Mouse (Mus musculus) cerebellum, adult (tissue): Measurements from ENCODE around the gene Urgcp.
A peak's percentile ranks its signal among the peaks of the same experiment; 100 is the strongest.

Experiments used
- ATAC-seq: cut with Nextera tagmentation; 2 replicates; pipeline ENCODE4 v1.9.2; 2017; ENCODE audit warnings: mild to moderate bottlenecking, moderate library complexity, mixed read lengths; ENCODE audit not compliant: insufficient number of reproducible peaks, low FRiP score, low TSS enrichment

The Urgcp gene

DNA sequence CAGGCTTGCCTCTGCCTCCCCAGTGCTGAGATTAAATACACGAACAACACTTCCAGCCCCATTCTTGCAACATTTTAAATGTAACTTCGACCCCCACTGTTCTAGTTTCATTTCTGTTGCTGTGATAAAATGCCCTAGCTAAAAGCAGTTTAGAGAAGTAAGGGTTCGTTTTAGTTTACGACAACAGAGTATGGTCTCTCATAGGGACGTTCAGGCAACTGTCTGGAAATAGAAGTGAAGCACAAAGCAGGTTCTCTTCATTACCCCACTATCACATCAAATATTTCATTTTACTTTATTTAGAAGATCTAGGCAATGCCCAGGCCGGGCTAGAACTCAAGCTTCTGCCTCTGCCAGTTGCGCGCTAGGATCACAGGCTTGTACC, 25.5 kb upstream of the Urgcp start:
- no peak for ATAC-seq

DNA sequence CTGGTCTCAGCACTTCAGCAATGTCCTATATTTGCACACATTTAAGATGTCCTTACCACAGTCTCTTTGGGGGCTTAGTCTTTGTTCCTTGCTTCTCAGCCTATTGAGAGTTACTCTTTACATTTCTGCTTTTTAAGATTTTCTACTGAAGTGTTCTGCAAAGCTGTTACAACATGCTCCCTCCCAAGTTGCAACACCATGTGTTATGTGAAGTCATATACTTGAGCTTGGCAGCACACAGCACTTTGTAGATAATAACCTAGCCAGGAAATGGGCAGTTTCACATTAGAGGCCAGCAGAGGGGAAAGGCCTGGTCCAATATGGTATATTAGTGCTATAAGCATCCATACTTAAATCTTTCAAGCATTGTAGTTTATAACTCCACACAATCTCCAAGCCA, 23.6 kb upstream of the Urgcp start:
- no peak for ATAC-seq

DNA sequence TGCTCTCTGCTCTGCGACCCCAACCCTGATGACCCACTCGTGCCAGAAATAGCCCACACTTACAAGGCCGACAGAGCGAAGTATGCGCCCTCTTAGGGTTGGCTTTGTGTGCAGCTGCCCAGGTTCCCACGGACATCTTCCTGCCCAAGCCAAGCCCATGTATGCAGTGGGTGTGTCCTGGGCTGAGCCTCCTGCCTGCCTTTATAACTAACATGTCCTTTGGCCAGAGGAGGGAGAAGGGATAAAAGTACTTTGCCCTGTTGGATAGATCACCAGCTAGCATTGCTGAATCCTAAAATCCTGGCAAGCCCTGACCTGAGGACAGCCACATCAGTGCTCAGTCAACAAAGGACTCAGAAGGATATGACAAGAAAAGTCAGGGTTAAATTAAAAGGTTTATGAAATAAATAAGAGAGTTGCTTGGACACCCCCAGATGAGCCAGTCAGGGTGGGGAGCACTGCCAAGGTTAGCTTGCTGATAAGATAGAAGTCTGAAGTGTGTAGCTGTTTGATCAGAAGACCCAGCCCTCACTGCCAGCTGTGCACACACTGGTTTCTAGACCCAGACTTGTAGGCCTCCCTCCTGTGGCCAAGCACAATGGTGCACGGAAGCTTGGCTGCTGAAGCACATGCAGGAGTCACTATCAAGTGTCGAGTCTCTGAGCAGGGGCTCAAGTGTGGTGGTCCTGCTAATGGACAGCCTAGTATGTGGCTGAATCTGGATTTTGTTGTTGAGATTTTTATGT, 20.2 kb upstream of the Urgcp start:
- ATAC-seq, result no peak

DNA sequence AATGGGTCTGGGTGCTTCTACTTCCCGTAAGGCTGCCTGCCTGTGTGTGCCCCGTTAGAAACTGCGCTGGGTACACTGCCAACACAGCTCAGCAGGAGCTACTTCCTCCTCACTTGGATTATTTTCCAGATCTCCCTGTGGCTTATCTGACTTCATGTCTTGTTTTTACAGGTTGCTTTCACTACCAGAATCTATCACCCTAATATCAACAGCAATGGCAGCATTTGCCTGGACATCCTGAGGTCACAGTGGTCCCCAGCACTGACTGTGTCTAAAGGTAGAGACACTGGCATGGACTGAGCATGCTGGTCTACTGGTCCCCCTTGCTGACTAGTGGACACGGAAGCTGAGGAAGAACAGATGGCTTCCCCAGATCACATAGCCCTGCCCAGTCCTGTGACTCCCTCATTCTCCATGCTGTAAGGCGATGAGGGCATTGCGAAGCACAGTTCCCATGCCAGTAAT, 17.9 kb upstream of the Urgcp start:
- ATAC-seq, result peak; percentile 87

DNA sequence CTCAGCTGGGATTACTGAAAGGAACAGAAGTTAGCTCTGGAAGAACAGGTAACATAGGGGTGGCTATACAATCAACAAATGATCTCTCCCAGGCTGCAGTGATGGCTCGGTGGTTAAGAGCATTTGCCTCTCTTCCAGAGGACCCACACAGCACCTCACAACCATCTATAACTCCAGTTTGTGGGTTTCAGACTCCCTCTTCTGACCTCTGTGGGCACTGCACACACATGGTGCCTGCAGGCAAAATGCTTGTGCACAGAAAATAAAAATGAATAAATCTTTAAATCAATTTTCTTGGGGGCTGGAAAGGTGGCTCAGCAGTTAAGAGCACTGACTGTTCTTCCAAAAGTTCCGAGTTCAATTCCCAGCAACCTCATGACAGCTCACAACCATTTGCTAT, 16.3 kb upstream of the Urgcp start:
- no peak for ATAC-seq

DNA sequence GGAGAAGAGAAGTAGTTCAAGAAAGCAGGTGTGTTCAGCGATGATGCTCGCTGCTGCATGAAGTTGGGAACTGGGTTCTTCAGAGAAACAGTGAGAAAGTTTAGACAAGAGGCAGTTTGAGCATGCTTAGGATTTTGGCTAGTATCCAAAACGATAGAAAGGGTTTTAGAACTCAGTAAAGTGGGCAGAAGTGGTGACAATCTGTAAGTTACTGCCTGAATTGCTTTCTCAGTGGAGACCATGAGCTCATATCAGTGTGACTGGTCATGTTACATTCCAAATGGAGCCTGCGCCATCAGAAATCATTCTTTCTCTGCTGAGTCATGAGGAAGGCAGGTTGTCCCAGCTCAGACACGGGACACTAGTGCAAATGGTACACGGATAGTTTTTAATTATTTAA, 3.8 kb upstream of the Urgcp start:
- no peak for ATAC-seq

DNA sequence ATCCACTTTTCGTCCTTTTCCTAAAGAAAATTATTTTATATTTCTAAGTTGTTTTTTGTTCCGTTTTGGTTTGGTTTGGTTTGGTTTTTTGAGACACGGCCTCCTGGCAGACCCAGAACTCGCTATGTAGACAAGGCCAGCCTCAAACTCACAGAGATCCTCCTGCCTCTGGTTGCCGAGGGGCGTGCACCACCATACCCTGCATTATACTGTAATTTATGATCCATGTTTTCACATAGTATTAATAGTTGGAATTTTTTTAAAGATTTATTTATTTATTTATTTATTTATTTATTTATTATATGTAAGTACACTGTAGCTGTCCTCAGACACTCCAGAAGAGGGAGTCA, 432 bp upstream of the Urgcp start:
- ATAC-seq, result no peak

DNA sequence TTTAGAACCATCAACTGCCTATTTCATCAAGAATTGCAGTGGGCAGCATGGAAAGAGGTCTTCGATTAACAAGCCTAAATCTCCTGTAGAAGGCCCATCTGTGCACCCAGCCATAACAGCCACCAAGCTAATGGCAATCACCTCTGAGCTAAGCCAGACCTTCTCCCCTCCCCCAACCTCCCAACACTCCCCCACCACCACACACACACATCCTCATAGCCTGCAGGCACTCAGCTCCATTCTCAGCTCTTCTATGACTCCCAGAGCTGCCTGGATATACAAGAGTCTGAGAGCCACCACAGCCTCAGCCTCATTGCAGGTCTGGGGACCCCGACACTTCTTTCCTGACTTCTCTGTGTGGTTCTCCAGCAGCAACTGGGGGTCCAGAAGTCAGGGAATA, 8.4 kb downstream of the Urgcp start:
- ATAC-seq, result no peak

DNA sequence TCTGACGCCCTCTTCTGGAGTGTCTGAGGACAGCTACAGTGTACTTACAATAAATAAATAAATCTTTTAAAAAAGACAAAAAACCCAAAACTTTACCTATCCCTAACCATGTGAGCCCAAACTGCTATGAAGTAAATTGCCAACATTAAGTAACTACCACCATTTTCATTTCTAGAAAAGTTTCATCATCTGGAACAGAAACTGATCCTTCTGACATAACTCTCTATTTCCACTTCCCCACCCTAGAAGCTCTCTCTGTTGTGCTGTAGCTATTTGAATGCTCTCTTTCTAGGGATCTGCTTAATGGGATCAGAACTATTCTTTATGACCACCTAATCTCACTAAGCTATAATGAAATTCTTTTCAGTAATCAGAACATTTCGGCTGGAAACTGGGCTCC, 17.2 kb downstream of the Urgcp start:
- no peak for ATAC-seq

DNA sequence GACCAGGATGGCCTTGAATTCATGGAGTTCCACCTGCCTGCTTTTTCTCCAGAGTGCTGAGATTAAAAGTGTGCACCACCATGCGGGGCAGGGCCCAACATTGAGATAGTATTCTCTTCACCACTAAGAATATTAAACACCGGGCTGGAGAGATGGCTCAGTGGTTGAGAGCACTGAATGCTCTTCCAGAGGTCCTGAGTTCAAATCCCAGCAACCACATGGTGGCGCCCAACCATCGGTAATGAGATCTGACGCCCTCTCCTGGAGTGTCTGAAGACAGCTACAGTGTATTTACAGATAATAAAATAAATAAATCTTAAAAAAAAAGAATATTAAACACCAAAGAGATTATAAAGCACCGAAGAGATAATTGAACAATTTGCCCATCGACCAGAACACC, 20.1 kb downstream of the Urgcp start:
- no peak for ATAC-seq

DNA sequence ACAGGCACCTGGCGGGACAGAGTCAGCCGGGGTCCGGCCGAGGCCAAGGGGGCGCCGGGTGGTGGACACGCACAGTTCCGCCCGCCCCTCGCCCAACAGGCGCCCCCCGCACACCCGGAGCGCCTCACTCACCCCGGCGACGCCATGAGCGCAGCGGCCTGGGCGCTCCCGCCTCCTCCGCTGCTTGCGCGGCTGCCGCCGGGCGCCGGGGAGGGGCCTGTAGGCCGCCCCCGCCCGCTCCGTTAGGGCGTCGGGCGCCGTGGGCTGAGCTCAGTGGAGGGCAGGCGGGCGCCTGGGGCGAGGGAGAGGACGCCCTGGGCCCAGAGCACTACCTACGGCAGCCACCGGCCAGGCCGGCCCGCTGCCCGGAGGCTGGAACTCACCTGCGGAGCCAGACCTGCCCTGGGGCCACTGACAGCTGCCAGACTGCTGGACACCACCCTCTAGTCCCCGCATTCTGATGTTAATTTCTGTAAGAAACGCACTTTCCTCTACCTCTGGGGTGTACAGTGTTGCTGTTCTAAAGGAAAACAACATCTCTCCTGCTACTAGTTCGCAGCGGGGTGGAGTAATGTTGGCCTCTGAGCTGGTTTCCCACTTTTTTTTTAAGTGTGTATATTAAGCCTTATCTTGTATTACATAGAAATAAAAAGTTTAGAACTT, 21.1 kb downstream of the Urgcp start:
- peak; percentile 90 for ATAC-seq

DNA sequence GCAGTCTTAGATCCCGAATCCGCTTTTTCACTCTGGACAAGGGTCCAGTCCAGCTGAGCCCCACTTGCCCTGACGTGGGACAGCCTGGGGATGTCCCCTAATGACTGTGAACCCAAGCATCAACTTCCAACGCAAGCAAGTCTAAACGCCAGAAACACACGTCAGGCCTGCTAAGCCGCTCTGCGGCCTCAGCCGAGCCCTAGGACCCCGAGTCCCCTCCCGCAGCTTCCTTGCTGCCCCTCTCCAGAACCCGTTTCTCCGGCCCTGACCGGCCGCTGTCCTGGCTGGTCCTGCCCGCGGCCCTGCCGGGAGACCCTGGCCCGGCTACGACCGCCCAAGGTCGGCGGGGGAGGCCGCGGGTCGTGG, 21.6 kb downstream of the Urgcp start:
- 0 out of 2 replicates have a peak, but pooled peaks have one; percentile 36 for ATAC-seq

DNA sequence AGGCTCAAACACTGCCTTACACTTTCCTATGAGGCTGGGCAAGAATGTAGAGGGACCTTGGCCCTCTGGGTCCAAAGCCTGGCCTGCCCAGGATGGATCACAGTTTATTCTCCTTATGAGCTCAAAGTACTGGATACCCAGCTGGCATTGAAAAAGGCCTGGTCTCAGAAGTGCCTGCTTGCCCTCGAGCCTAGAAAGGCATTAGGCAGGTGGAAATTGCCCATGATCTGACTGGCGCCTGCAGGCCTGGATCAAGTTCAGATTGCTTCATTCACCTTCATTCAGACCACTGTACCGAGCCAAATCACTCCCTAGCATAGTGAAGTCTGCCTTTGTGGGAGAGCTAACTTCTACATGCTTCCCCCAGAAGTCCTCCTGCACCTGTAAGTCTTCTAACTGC, 22.3 kb downstream of the Urgcp start:
- no peak for ATAC-seq

DNA sequence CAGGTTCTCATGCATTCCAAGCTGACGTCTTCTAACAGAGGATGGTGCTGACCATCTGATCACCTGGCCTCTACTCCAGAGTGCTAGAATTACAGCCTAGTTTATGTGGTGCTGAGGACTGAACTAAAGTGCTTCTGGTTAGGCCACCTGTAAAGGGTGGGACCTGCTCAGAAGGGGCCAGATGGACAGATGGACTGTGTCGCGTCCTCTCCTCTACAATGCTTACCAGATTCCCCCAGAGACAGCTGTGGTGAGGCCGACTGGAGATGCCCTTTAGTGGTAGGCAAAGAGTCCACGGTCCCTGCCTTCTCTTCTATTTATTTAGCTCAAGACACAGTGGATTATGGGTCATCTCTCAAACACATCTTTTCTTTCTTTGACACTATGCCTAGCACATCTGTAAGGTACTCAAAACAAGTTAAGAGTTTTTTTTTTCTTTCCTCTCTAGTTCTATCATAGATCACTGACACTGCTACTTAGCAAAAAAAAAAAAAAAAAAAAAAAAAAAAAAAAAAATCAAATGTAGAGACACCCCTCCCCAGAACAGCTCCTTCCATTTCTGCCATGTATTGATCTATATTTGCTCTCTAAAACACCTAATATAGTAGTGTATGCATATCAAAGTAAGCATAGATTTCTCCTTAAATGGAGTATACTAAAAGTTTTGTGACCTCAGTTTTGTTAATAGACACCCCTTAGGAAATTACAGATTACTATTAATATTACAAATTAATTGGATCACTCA, 23.1 kb downstream of the Urgcp start:
- no peak for ATAC-seq

DNA sequence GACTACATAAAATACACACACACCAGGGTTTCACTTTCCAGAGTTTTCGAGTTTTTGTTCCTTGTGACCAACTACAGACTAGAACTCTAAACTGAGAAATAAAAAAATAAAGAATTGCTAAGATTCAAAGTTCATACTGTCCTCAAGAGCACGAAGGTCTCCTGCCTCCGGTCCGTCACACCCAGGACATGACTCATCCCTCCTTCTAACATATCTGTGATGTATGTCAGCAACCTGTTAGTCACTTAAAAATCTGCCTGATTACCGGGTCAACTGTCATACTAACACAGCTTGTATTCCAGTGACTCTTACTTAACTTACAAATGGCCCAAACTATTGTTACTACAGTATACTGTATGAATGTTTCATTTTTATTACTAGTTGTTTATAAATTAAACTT, 25.0 kb downstream of the Urgcp start:
- no peak for ATAC-seq

DNA sequence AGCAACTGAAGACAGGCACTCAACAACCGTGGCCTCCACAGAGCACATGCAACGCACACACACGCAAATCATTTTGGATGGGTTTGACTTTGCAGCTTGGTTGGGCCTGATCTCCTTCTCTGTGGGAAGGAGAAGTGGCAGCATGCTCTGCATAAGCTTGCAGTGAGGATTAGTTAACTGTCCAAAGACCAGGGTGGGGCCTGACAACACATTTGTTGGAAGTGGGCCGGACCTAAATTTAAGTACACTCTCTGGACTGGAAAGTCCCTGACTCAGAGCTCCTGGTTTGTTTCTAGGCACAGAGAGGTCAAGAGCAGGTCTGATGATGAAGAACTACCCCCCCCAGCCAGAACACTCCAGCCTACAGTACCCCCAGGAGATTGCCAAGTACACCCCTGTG, 27.9 kb downstream of the Urgcp start:
- no peak for ATAC-seq

DNA sequence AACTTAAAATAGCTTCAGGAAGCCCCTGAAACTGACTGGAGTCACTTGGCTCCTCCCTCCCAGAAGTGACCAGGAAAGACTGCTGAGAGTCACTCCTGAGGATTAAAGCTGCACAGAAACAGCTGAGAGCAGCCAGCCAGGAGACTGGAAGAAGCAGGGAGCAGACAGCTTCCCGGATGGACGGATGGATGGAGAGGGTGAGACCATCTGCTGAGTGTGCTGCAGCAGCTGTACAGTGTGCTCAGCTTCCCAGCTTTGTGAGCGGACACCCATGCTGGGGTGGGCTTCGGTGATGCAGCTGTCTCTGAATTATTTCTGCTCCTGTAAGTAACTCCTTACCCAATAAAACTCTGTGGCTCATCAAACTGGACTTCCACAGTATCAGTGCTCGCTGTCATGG, 29.8 kb downstream of the Urgcp start:
- no peak for ATAC-seq

DNA sequence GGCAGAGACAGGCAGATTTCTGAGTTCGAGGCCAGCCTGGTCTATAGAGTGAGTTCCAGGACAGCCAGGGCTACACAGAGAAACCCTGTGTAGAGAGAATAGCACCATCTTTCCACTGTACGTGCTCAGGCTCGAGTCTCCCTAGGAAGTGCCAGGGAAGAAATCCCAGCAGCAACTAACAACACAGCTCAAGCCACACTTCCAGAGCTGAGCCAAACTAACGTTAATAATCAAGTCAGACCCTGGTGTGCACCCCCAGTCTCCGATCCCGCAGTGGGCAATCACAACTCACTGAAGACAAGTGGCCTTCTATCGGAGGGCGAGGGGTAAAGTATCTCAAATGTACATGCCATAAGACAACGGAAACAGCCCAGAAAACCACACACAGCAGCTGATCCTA, 32.6 kb downstream of the Urgcp start:
- no peak for ATAC-seq

DNA sequence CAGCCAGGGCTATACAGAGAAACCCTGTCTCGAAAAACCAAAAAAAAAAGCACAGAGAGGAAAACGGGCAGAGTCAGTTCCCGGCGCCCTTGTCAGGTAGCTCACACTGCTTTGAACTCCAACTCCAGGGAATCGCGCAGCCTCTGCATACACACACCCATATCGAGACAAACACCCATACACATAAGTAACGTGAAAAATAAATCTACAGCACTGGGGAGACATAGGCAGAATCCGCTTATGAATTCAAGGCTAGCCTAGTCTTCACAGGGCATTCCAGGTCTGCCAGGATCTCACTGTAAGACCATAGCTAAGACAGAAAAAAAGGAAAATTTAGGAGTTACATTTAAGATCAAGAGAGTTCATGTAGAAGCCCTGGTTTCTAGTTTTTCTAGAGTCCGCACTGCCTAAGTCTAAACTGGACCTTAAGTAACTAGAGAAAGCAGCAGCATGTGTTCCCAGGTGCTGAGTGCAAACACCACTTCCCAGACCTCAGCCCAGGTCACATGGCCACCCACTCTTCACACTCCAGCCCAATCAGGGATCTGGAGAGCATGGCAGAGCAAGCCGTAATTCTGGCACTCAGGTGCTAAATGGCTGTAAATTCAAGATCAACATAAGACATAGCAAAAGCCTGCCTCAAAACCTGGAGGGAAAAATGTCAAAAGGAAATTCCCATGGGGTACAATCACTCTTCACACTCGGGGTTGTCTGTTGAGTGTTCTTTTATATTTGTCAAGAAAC, 43.4 kb downstream of the Urgcp start:
- ATAC-seq, result no peak

DNA sequence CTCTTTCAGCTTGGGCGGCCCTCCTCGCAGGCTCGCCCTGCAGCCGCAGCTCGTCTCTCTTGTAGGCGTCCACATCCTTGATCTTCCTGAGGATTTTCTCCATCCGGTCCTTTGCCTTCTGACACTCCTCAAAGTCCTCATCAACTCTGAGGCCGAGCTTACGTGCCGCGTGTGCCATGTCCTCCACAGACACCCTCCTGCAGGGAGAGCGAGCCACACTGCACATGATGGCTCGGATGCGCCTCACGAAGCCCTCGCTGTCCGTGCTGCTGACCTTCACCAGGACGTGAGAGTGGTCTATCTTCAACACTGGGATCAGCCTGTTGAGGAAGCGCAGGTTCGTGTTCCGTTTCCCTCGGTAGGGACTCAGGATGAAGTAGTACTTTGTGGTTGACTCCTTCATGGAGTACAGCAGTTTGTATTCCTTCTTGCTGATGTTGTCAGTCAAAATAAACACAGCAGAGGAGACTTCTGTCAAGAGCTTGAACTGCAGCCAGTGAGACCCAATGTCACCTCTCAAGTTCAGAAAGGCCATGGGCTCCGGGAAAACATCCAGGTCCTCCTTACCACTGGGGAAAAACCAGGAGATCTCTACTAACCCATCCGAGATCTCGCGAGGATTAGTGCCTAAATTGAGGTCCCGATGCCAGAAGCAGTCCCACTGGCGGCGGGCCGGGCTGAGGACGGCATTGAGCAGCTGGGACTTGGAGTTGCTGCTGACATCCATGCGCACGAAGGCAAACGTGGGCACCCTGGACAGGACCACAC, 45.1 kb downstream of the Urgcp start:
- ATAC-seq, result no peak
